Mouse (Mus musculus) heart, embryonic 12.5 days (tissue): ENCODE results near the gene Coq7. TPM values are rescaled to one million over a fixed set of nuclear protein-coding genes. Genes with fewer than 3 reads are reported as not detected.
A peak's percentile ranks its signal among the peaks of the same experiment; 100 is the strongest.

Experiments
- ATAC-seq: fragments of 200-750 bp; cut with Nextera tagmentation; 2 replicates; pipeline ENCODE4 v1.8.0; 2017; ENCODE audit warnings: moderate TSS enrichment, moderate library complexity; ENCODE audit not compliant: insufficient number of reproducible peaks, low FRiP score
- H3K27ac ChIP-seq: fragments of 300-500 bp; sonication (generic); 2 replicates; pipeline ENCODE4 v1.5.1; 2016; ENCODE audit warnings: mild to moderate bottlenecking, moderate library complexity; ENCODE audit not compliant: poor library complexity, severe bottlenecking
- H3K27me3 ChIP-seq: fragments of 300-500 bp; sonication (generic); replicated peaks from 2 replicates; pipeline ENCODE4 v1.6.1; 2016; ENCODE audit warnings: mild to moderate bottlenecking, moderate library complexity
- H3K36me3 ChIP-seq: fragments of 300-500 bp; sonication (generic); 2 replicates; pipeline ENCODE4 v1.6.1; 2016; ENCODE audit warnings: mild to moderate bottlenecking, moderate library complexity
- H3K4me1 ChIP-seq: fragments of 300-500 bp; sonication (generic); replicated peaks from 2 replicates; pipeline ENCODE4 v1.6.1; 2016; ENCODE audit warnings: mild to moderate bottlenecking
- H3K4me2 ChIP-seq: fragments of 300-500 bp; sonication (generic); 2 replicates; pipeline ENCODE4 v1.6.1; 2016; ENCODE audit warnings: mild to moderate bottlenecking, moderate library complexity
- H3K4me3 ChIP-seq: fragments of 300-500 bp; sonication (generic); 2 replicates; pipeline ENCODE4 v1.5.1; 2016; ENCODE audit warnings: mild to moderate bottlenecking
- H3K9ac ChIP-seq: fragments of 300-500 bp; sonication (generic); 2 replicates; pipeline ENCODE4 v1.6.1; 2016; ENCODE audit warnings: mild to moderate bottlenecking, moderate library complexity
- H3K9me3 ChIP-seq: fragments of 300-500 bp; sonication (generic); replicated peaks from 2 replicates; pipeline ENCODE4 v1.6.1; 2016; ENCODE audit warnings: mild to moderate bottlenecking, moderate library complexity
- WGBS: fragments of 180-500 bp; shearing (Covaris S2); methylation state at CpG from one replicate; pipeline ENCODE4 v1.1.7; 2016; 5-methylcytosine and 5-hydroxymethylcytosine counted together
- polyA plus RNA-seq: library from polyadenylated mRNA; unstranded; fragments of >200 nt; fragmentation: Nextera tagmentation; extraction: Ambion mirVana; gene quantifications from 2 replicates; pipeline ENCODE4 v1.2.1, GENCODE M21; 2016

Gene Coq7
- polyA plus RNA-seq, 1 experiment from 2014 or later: 149 TPM

GRCm38 (mm10) chr7:118532519-118533177, 508 bp downstream of the Coq7 start:
- H3K27me3 ChIP-seq: no peaks in the 10 kb centered on the region
- H3K9ac ChIP-seq: peak overlapping the region; percentile 81
- no peaks in the 10 kb centered on the region for H3K9me3 ChIP-seq
- under 1% methylated on average over 36 of the region's 36 CpGs for WGBS
- H3K4me2 ChIP-seq: peak overlapping the region; percentile 69
- peak; percentile 96 for ATAC-seq
- peak overlapping the region; percentile 98 for H3K27ac ChIP-seq
- H3K36me3 ChIP-seq: peaks cover 17% of the 10 kb centered on the region
- peak overlapping the region; percentile 78 for H3K4me3 ChIP-seq
- no peaks in the 10 kb centered on the region for H3K4me1 ChIP-seq

DNA sequence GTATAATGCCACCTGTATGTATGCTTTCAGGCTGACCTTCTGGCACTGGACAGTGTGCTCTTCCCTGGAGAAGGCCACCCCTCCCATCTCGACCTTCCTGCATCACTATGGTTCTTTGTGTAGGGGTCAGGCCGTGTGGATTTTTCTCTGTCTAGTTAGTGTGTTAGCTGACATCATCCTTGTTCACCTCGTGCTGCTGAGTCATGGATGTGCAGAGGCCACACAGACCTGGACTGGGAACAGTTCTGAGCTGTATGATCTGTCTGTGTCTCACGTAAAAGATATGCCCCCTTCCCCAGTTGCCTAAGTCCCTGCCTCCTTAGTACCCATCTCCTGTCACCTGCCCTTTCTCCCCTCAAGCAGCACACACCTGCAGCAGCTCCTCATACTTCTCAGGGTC, 6.2 kb downstream of the Coq7 start:
- Histone ChIP-seq H3K27me3 (no peaks in the 10 kb centered on the region), H3K9me3 (no peaks in the 10 kb centered on the region), H3K4me2 (no peak overlapping the region), H3K9ac (no peak overlapping the region), H3K27ac (no peak overlapping the region), H3K36me3 (peaks cover 63% of the 10 kb centered on the region), H3K4me3 (no peak overlapping the region), H3K4me1 (no peaks in the 10 kb centered on the region)
- 82% methylated on average over 4 of the region's 4 CpGs for WGBS
- ATAC-seq: no peak

- ATAC-seq: no peak
- Histone ChIP-seq H3K4me2 (no peak overlapping the region), H3K27ac (no peak overlapping the region), H3K36me3 (peaks cover 41% of the 10 kb centered on the region), H3K4me1 (0 out of 2 replicates have a peak, but pooled peaks cover 3% of the 10 kb centered on the region), H3K9ac (no peak overlapping the region), H3K27me3 (peaks cover 9% of the 10 kb centered on the region; the same call in 1 of the 2 replicates), H3K9me3 (no peaks in the 10 kb centered on the region), H3K4me3 (no peak overlapping the region)
- WGBS: 54% methylated on average over 5 of the region's 5 CpGs
Measured at GRCm38 (mm10) chr7:118522077-118522476, 11.1 kb downstream of the Coq7 start.

- no peak for ATAC-seq
- Histone ChIP-seq H3K36me3 (peaks cover 18% of the 10 kb centered on the region), H3K9me3 (0 out of 2 replicates have a peak, but pooled peaks cover 3% of the 10 kb centered on the region), H3K4me1 (0 out of 2 replicates have a peak, but pooled peaks cover 3% of the 10 kb centered on the region), H3K9ac (no peak overlapping the region), H3K27me3 (peaks cover 9% of the 10 kb centered on the region; the same call in 1 of the 2 replicates), H3K27ac (no peak overlapping the region), H3K4me3 (no peak overlapping the region), H3K4me2 (no peak overlapping the region)
- WGBS: 72% methylated on average over 8 of the region's 8 CpGs
Measured at GRCm38 (mm10) chr7:118519661-118520060, 13.5 kb downstream of the Coq7 start.

- Histone ChIP-seq H3K27me3 (peaks cover 9% of the 10 kb centered on the region; the same call in 1 of the 2 replicates), H3K4me1 (peaks cover 4% of the 10 kb centered on the region), H3K27ac (no peak overlapping the region), H3K9ac (no peak overlapping the region), H3K9me3 (0 out of 2 replicates have a peak, but pooled peaks cover 3% of the 10 kb centered on the region), H3K4me2 (no peak overlapping the region), H3K4me3 (no peak overlapping the region), H3K36me3 (peaks cover 13% of the 10 kb centered on the region)
- ATAC-seq: peak; percentile 56; the same call in 1 of the 2 replicates
- 3% methylated on average over 18 of the region's 18 CpGs for WGBS
Measured at GRCm38 (mm10) chr7:118518687-118519086, 14.5 kb downstream of the Coq7 start.

GRCm38 (mm10) chr7:118517819-118518218, 15.3 kb downstream of the Coq7 start:
- WGBS: 53% methylated on average over 2 of the region's 2 CpGs
- Histone ChIP-seq H3K27me3 (peaks cover 9% of the 10 kb centered on the region; the same call in 1 of the 2 replicates), H3K9me3 (0 out of 2 replicates have a peak, but pooled peaks cover 3% of the 10 kb centered on the region), H3K4me2 (no peak overlapping the region), H3K4me3 (no peak overlapping the region), H3K36me3 (peaks cover 4% of the 10 kb centered on the region), H3K27ac (no peak overlapping the region), H3K4me1 (peaks cover 13% of the 10 kb centered on the region), H3K9ac (no peak overlapping the region)
- ATAC-seq: no peak

DNA sequence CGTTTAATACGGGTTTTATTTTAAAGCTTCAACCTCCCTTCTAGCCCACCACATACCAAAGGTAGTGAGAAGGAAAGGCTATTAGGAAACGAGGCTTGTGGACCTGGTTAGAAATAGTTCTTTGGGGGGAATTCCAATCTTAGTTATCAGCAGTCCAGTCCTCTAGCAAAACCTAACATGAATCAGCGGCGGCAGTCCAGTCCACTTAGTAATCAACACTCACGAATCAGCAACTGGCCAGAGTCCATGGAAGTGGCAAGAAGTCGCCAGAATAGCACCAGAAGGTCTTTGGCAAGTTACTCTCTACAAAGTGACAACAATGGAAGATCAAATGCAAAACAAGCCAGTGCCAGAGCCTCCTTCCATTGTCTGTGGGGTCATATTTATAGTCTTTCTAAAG, 24.6 kb downstream of the Coq7 start:
- Histone ChIP-seq H3K27me3 (peaks cover 11% of the 10 kb centered on the region; the same call in 1 of the 2 replicates), H3K4me2 (no peak overlapping the region), H3K4me1 (peaks cover 15% of the 10 kb centered on the region), H3K9ac (no peak overlapping the region), H3K36me3 (no peaks in the 10 kb centered on the region), H3K27ac (no peak overlapping the region), H3K9me3 (no peaks in the 10 kb centered on the region), H3K4me3 (no peak overlapping the region)
- 29% methylated on average over 7 of the region's 7 CpGs for WGBS
- ATAC-seq: no peak

DNA sequence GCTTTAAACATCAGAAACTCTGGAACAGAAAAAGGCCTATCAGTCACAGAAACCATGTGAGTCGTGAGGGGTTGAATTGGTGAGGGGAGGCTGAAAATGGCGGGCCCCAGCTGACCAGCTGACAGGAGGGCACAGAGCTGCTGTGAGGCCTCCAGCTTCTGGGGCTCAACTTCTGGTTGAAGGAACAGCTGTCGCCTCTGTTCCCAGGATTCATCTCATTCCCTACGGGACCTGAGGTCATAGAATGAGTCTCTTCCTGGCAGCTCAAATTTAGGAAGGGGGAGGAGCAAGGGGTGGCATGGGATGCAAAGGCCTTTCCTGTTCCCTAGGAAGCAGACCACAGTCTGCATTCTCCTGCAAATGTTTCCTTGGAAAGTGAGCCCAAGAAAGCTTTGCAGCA, 29.3 kb downstream of the Coq7 start:
- Histone ChIP-seq H3K27ac (no peak overlapping the region), H3K9me3 (no peaks in the 10 kb centered on the region), H3K36me3 (no peaks in the 10 kb centered on the region), H3K27me3 (peaks cover 13% of the 10 kb centered on the region), H3K4me1 (peaks cover 6% of the 10 kb centered on the region; the same call in 1 of the 2 replicates), H3K4me2 (no peak overlapping the region), H3K9ac (no peak overlapping the region), H3K4me3 (no peak overlapping the region)
- WGBS: 68% methylated on average over 4 of the region's 4 CpGs
- no peak for ATAC-seq

DNA sequence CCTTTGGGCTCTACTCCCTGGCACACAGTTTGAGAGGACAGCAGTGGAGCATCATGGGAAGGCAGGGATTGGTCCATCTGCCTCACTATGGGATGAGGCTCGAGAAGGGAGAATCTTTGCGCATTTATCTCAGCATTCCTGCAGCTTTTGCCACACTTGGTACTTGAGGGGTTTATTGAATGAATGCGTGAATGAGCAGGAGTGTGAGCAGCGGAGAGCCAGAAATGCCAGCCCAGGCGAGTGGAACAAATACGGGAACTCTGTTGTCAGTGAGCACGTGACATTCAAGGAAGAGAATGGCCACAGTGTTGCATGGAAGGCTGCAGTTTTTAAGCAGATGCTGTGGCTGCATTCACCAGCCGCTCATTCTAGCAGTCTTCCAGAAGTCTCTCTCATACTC, 30.8 kb downstream of the Coq7 start:
- Histone ChIP-seq H3K4me2 (no peak overlapping the region), H3K27ac (no peak overlapping the region), H3K27me3 (peaks cover 13% of the 10 kb centered on the region), H3K4me3 (no peak overlapping the region), H3K9ac (no peak overlapping the region), H3K4me1 (no peaks in the 10 kb centered on the region), H3K9me3 (peaks cover 6% of the 10 kb centered on the region; the same call in 1 of the 2 replicates), H3K36me3 (no peaks in the 10 kb centered on the region)
- WGBS: 71% methylated on average over 8 of the region's 8 CpGs
- ATAC-seq: no peak

DNA sequence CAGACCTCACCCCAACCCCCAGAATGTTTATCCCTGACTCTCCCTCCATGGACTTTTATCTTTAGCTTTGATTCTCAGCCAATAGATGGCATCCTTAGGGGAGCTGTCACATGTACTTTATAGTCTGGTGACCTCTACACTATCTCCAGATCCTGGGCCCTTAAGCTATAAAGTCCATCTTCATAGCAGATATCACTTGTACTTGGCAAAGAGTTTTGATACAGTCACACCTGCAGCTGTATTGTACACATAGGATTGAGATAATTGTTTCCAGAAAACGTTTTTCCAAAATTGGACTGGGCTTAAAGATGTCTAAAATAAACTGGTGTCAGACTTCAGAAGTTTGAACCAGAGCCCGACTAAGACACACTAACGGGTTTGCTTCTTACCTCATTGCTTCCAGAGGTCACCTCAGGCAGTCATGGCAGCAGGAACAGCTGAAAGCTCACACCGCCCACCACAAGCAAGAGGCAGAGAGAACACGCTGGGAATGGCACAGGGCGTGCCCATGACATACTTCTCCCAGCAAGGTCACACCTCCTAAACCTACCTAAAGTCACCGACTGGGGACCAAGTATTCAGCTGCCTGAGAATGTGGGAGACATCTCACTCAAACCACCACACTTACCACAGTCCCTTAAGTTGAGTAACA, 33.2 kb downstream of the Coq7 start:
- peaks cover 9% of the 10 kb centered on the region for H3K27me3 ChIP-seq
- ATAC-seq: no peak
- H3K27ac ChIP-seq: no peak overlapping the region
- no peaks in the 10 kb centered on the region for H3K4me1 ChIP-seq
- no peak overlapping the region for H3K4me2 ChIP-seq
- peaks cover 14% of the 10 kb centered on the region; the same call in 1 of the 2 replicates for H3K9me3 ChIP-seq
- no peaks in the 10 kb centered on the region for H3K36me3 ChIP-seq
- no peak overlapping the region for H3K9ac ChIP-seq
- 65% methylated on average over 7 of the region's 7 CpGs for WGBS
- no peak overlapping the region for H3K4me3 ChIP-seq

DNA sequence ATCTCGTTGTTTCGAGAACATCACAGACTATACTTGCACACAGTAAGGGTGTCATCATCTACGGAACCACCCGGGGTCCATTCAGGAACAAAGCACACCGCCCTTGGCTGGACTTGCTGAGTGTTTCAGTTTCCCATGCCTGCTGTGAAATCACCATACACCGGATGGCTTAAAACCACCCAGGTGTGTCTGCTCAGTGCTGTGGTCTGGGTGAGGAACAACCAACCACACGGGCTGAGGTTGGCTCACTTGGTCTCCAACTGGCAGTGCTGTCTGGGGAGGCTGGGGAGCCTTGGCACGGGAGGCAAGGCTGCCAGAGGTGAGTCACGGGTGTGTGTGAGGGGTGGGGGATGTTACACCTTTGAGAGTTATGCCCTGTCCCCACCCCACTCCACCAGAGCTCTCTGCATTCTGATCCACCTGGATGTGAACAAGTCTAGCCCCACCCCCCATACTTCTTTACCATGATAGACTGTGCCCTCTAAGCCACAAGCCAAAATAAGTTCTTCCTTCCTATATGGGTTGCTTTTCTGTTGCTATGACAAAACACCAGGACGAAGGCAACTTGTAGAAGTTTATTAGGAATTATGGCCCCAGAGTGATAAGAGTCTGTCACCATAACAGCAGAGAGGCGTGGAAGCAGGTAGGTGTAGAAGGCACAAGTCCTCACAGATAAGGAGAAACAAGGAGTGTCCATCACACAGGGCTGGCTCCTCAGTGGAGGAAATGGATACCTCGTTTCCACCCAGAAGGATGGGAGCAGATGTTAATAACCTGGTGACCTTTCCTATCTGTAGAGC, 34.0 kb downstream of the Coq7 start:
- Histone ChIP-seq H3K27ac (no peak overlapping the region), H3K27me3 (peaks cover 5% of the 10 kb centered on the region; the same call in 1 of the 2 replicates), H3K9me3 (peaks cover 14% of the 10 kb centered on the region; the same call in 1 of the 2 replicates), H3K4me3 (no peak overlapping the region), H3K4me1 (no peaks in the 10 kb centered on the region), H3K9ac (no peak overlapping the region), H3K4me2 (no peak overlapping the region), H3K36me3 (no peaks in the 10 kb centered on the region)
- no peak for ATAC-seq
- 71% methylated on average over 12 of the region's 12 CpGs for WGBS
